Mouse (Mus musculus) gonadal fat pad, adult 2 months (tissue): ENCODE measurements around the gene Trank1. TPM values are rescaled to one million over a fixed set of nuclear protein-coding genes. Genes with fewer than 3 reads are reported as not detected.

Experiments
- DNase-seq: peaks from one replicate; pipeline ENCODE4 v3.0.0-alpha.2; 2012; ENCODE audit warnings: low read depth
- polyA plus RNA-seq: library from polyadenylated mRNA; depleted of rRNA; stranded (reverse); fragments of >200 nt; gene quantifications from 2 replicates; pipeline ENCODE4 v1.2.3, GENCODE M21; 2012

Gene Trank1
- polyA plus RNA-seq, 1 experiment: 35.7 TPM

- DNase-seq: no peak
These were observed 9.2 kb upstream of the Trank1 start for GRCm38 (mm10) chr9:111302196-111302831.

GRCm38 (mm10) chr9:111304036-111304435 lies 7.5 kb upstream of the Trank1 start:
- DNase-seq: no peak

- DNase-seq: no peak
These were observed 5.4 kb upstream of the Trank1 start for GRCm38 (mm10) chr9:111306142-111306541.

GRCm38 (mm10) chr9:111311843-111312441 lies 403 bp downstream of the Trank1 start:
- DNase-seq: no peak

- DNase-seq: no peak
These were observed 1.1 kb downstream of the Trank1 start for GRCm38 (mm10) chr9:111312442-111313141.

GRCm38 (mm10) chr9:111313299-111313698 lies 1.8 kb downstream of the Trank1 start:
- DNase-seq: no peak

- DNase-seq: no peak
These were observed 2.3 kb downstream of the Trank1 start for GRCm38 (mm10) chr9:111313793-111314192.

- no peak for DNase-seq
These were observed 2.7 kb downstream of the Trank1 start for GRCm38 (mm10) chr9:111314219-111314618.

- no peak for DNase-seq
These were observed 9.4 kb downstream of the Trank1 start for GRCm38 (mm10) chr9:111320912-111321311.

GRCm38 (mm10) chr9:111324881-111325280 lies 13.3 kb downstream of the Trank1 start:
- no peak for DNase-seq

GRCm38 (mm10) chr9:111329881-111330280 lies 18.3 kb downstream of the Trank1 start:
- DNase-seq: no peak

GRCm38 (mm10) chr9:111333790-111334189 lies 22.3 kb downstream of the Trank1 start:
- DNase-seq: no peak

- no peak for DNase-seq
These were observed 23.1 kb downstream of the Trank1 start for GRCm38 (mm10) chr9:111334555-111335164.

- DNase-seq: no peak
These were observed 39.7 kb downstream of the Trank1 start for GRCm38 (mm10) chr9:111351233-111351632.

- DNase-seq: no peak
These were observed 40.1 kb downstream of the Trank1 start for GRCm38 (mm10) chr9:111351641-111352040.

GRCm38 (mm10) chr9:111352646-111353045 lies 41.1 kb downstream of the Trank1 start:
- DNase-seq: no peak

GRCm38 (mm10) chr9:111355041-111355440 lies 43.5 kb downstream of the Trank1 start:
- no peak for DNase-seq

GRCm38 (mm10) chr9:111356386-111356785 lies 44.8 kb downstream of the Trank1 start:
- no peak for DNase-seq

- DNase-seq: no peak
These were observed 52.1 kb downstream of the Trank1 start for GRCm38 (mm10) chr9:111363656-111364055.

GRCm38 (mm10) chr9:111367713-111368112 lies 56.2 kb downstream of the Trank1 start:
- no peak for DNase-seq

- no peak for DNase-seq
These were observed 60.5 kb downstream of the Trank1 start for GRCm38 (mm10) chr9:111372079-111372478.

GRCm38 (mm10) chr9:111377868-111378267 lies 66.3 kb downstream of the Trank1 start:
- DNase-seq: no peak
